Mouse (Mus musculus) lung, postnatal 14 days (tissue): Measurements from ENCODE around the gene Adam33.

Experiments used
- DNase-seq: peaks from one replicate; pipeline ENCODE4 v3.0.0; 2021

Gene Adam33

GRCm38 (mm10) chr2:131025230-131025629 lies 38.4 kb downstream of the Adam33 start:
- DNase-seq = no peak

GRCm38 (mm10) chr2:131010566-131010965 lies 53.0 kb downstream of the Adam33 start:
- no peak for DNase-seq

- DNase-seq = no peak
Measured at GRCm38 (mm10) chr2:131009123-131009522, 54.5 kb downstream of the Adam33 start.
